Mouse (Mus musculus): Measurements from ENCODE around the gene Vmn1r89. TPM values are rescaled to one million over a fixed set of nuclear protein-coding genes. Genes with fewer than 3 reads are reported as not detected.
A peak's percentile ranks its signal among the peaks of the same experiment; 100 is the strongest.

The Vmn1r89 gene
- not detected in 2 replicates for polyA plus RNA-seq (2015; fragmentation: Nextera tagmentation; extraction: Ambion mirVana)

- Histone ChIP-seq H3K27me3 (no peaks in the 10 kb centered on the region), H3K9me3 (replicated peaks) (no peaks in the 10 kb centered on the region), H3K27ac (no peak within 1 kb of the TSS), H3K36me3 (ENCODE audit: poor library complexity, severe bottlenecking) (no peaks in the 10 kb centered on the region), H3K9ac (no peak within 1 kb of the TSS), H3K4me2 (no peak within 1 kb of the TSS), H3K4me1 (no peaks in the 10 kb centered on the region), H3K4me3 (no peak within 1 kb of the TSS)
- ATAC-seq: no peak
Measured at GRCm38 (mm10) chr7:13212720-13213119, at the start of gene Vmn1r89. Vmn1r89 (plus strand) TSS chr7:13213020.

GRCm38 (mm10) chr7:13260746-13261700, 48.2 kb downstream of the Vmn1r89 start:
- Histone ChIP-seq H3K4me1 (peaks cover 4% of the 10 kb centered on the region; the same call in 1 of the 2 replicates), H3K9me3 (replicated peaks) (no peaks in the 10 kb centered on the region), H3K27me3 (no peaks in the 10 kb centered on the region), H3K9ac (no peak overlapping the region), H3K4me2 (no peak overlapping the region), H3K36me3 (ENCODE audit: poor library complexity, severe bottlenecking) (peaks cover 20% of the 10 kb centered on the region), H3K27ac (no peak overlapping the region), H3K4me3 (no peak overlapping the region)
- ATAC-seq: 0 out of 2 replicates have a peak, but pooled peaks have one; percentile 21
- 47% methylated on average over 50 of the region's 50 CpGs for WGBS

- H3K9me3 ChIP-seq (replicated peaks): no peaks in the 10 kb centered on the region
- peak; percentile 20; the same call in 1 of the 2 replicates for ATAC-seq
Measured at GRCm38 (mm10) chr7:13263851-13264250, 51.0 kb downstream of the Vmn1r89 start.

GRCm38 (mm10) chr7:13264396-13264795, 51.6 kb downstream of the Vmn1r89 start:
- ATAC-seq: 0 out of 2 replicates have a peak, but pooled peaks have one; percentile 10
- 29% methylated on average over 2 of the region's 2 CpGs for WGBS
- peaks cover 4% of the 10 kb centered on the region; the same call in 1 of the 2 replicates for H3K4me1 ChIP-seq
- no peak overlapping the region for H3K4me3 ChIP-seq
- H3K27me3 ChIP-seq: no peaks in the 10 kb centered on the region
- no peak overlapping the region for H3K4me2 ChIP-seq
- H3K9ac ChIP-seq: no peak overlapping the region
- H3K36me3 ChIP-seq (ENCODE audit: poor library complexity, severe bottlenecking): peaks cover 24% of the 10 kb centered on the region
- H3K9me3 ChIP-seq (replicated peaks): no peaks in the 10 kb centered on the region
- H3K27ac ChIP-seq: no peak overlapping the region

More at GRCm38 (mm10) chr7:13263851-13264250, 51.0 kb downstream of the Vmn1r89 start:
- Histone ChIP-seq H3K4me3 (no peak overlapping the region), H3K4me1 (peaks cover 4% of the 10 kb centered on the region; the same call in 1 of the 2 replicates), H3K27ac (no peak overlapping the region), H3K4me2 (no peak overlapping the region), H3K9ac (no peak overlapping the region), H3K27me3 (no peaks in the 10 kb centered on the region), H3K36me3 (ENCODE audit: poor library complexity, severe bottlenecking) (peaks cover 22% of the 10 kb centered on the region)
- 87% methylated on average over 5 of the region's 5 CpGs for WGBS

GRCm38 (mm10) chr7:13268749-13269260, 56.0 kb downstream of the Vmn1r89 start:
- H3K4me3 ChIP-seq: no peak overlapping the region
- H3K4me2 ChIP-seq: no peak overlapping the region
- ATAC-seq: no peak
- H3K9ac ChIP-seq: no peak overlapping the region
- H3K27me3 ChIP-seq: no peaks in the 10 kb centered on the region
- H3K9me3 ChIP-seq (replicated peaks): no peaks in the 10 kb centered on the region
- H3K36me3 ChIP-seq (ENCODE audit: poor library complexity, severe bottlenecking): peaks cover 12% of the 10 kb centered on the region; the same call in 1 of the 2 replicates
- 90% methylated on average over 4 of the region's 4 CpGs for WGBS
- H3K4me1 ChIP-seq: peaks cover 4% of the 10 kb centered on the region; the same call in 1 of the 2 replicates
- H3K27ac ChIP-seq: no peak overlapping the region

- 73% methylated on average over 11 of the region's 11 CpGs for WGBS
- Histone ChIP-seq H3K4me3 (no peak overlapping the region), H3K4me1 (peaks cover 3% of the 10 kb centered on the region; the same call in 1 of the 2 replicates), H3K27ac (no peak overlapping the region), H3K27me3 (no peaks in the 10 kb centered on the region), H3K9ac (no peak overlapping the region), H3K9me3 (replicated peaks) (no peaks in the 10 kb centered on the region), H3K36me3 (ENCODE audit: poor library complexity, severe bottlenecking) (peaks cover 18% of the 10 kb centered on the region), H3K4me2 (no peak overlapping the region)
- no peak for ATAC-seq
Measured at GRCm38 (mm10) chr7:13269394-13269793, 56.6 kb downstream of the Vmn1r89 start.

Other genes with a start within 250 kb of the Vmn1r89 start
- 12.3 and 12.5 TPM in 2 replicates for gene Zfp324, start 247.2 kb upstream of the Vmn1r89 start, polyA plus RNA-seq (2015; fragmentation: Nextera tagmentation; extraction: Ambion mirVana)
- gene Zfp446, start 235.2 kb upstream of the Vmn1r89 start, polyA plus RNA-seq (2015; fragmentation: Nextera tagmentation; extraction: Ambion mirVana): 12.7 and 14.5 TPM in 2 replicates
- 0.12 and 0.53 TPM in 2 replicates for gene Slc27a5, start 214.8 kb upstream of the Vmn1r89 start, polyA plus RNA-seq (2015; fragmentation: Nextera tagmentation; extraction: Ambion mirVana)
- 270 and 289 TPM in 2 replicates for gene Trim28, start 213.9 kb upstream of the Vmn1r89 start, polyA plus RNA-seq (2015; fragmentation: Nextera tagmentation; extraction: Ambion mirVana)
- 32.8 and 37.1 TPM in 2 replicates for gene Zbtb45, start 203.0 kb upstream of the Vmn1r89 start, polyA plus RNA-seq (2015; fragmentation: Nextera tagmentation; extraction: Ambion mirVana)
- gene Chmp2a, start 178.2 kb upstream of the Vmn1r89 start, polyA plus RNA-seq (2015; fragmentation: Nextera tagmentation; extraction: Ambion mirVana): 164 and 168 TPM in 2 replicates
- gene Ube2m, start 174.7 kb upstream of the Vmn1r89 start, polyA plus RNA-seq (2015; fragmentation: Nextera tagmentation; extraction: Ambion mirVana): 44.0 and 53.7 TPM in 2 replicates
- gene Mzf1, start 158.3 kb upstream of the Vmn1r89 start, polyA plus RNA-seq (2015; fragmentation: Nextera tagmentation; extraction: Ambion mirVana): 5.1 and 6.0 TPM in 2 replicates
- not detected in 2 replicates for gene Vmn1r85, start 117.8 kb upstream of the Vmn1r89 start, polyA plus RNA-seq (2015; fragmentation: Nextera tagmentation; extraction: Ambion mirVana)
- gene Vmn1r86, start 93.1 kb upstream of the Vmn1r89 start, polyA plus RNA-seq (2015; fragmentation: Nextera tagmentation; extraction: Ambion mirVana): not detected in 2 replicates
- gene Vmn1r87, start 72.9 kb upstream of the Vmn1r89 start, polyA plus RNA-seq (2015; fragmentation: Nextera tagmentation; extraction: Ambion mirVana): not detected in 2 replicates
- gene Vmn1r88, start 53.5 kb upstream of the Vmn1r89 start, polyA plus RNA-seq (2015; fragmentation: Nextera tagmentation; extraction: Ambion mirVana): not detected in 2 replicates
- gene Lig1, start 64.3 kb downstream of the Vmn1r89 start, polyA plus RNA-seq (2015; fragmentation: Nextera tagmentation; extraction: Ambion mirVana): 106 and 113 TPM in 2 replicates
- 14.5 and 15.8 TPM in 2 replicates for gene Zswim9, start 65.7 kb downstream of the Vmn1r89 start, polyA plus RNA-seq (2015; fragmentation: Nextera tagmentation; extraction: Ambion mirVana)
- 1.1 and 1.5 TPM in 2 replicates for gene Pla2g4c, start 111.6 kb downstream of the Vmn1r89 start, polyA plus RNA-seq (2015; fragmentation: Nextera tagmentation; extraction: Ambion mirVana)
- 0.27 TPM in 1 of 2 replicates, not detected in the other for gene Cabp5, start 185.1 kb downstream of the Vmn1r89 start, polyA plus RNA-seq (2015; fragmentation: Nextera tagmentation; extraction: Ambion mirVana)
- gene Bsph1, start 237.8 kb downstream of the Vmn1r89 start, polyA plus RNA-seq (2015; fragmentation: Nextera tagmentation; extraction: Ambion mirVana): not detected in 2 replicates